Mouse (Mus musculus) hindbrain, postnatal 0 days (tissue): ENCODE measurements around the gene Dab2ip. TPM values are rescaled to one million over a fixed set of nuclear protein-coding genes. Genes with fewer than 3 reads are reported as not detected.

Experiments used
- ATAC-seq: fragments of 200-750 bp; cut with Nextera tagmentation; 2 replicates; pipeline ENCODE4 v1.8.0; 2017; ENCODE audit warnings: mild to moderate bottlenecking, moderate TSS enrichment, moderate library complexity
- DNase-seq: peaks from one replicate; pipeline ENCODE4 v3.0.0-alpha.2; 2015; ENCODE audit warnings: low spot score
- H3K27ac ChIP-seq: fragments of 300-500 bp; sonication (generic); 2 replicates; pipeline ENCODE4 v1.5.1; 2014; ENCODE audit warnings: mild to moderate bottlenecking
- H3K27me3 ChIP-seq: fragments of 300-500 bp; sonication (generic); 2 replicates; pipeline ENCODE4 v1.6.1; 2014; ENCODE audit warnings: low read length, mixed read lengths; ENCODE audit not compliant: insufficient read depth
- H3K36me3 ChIP-seq: fragments of 300-500 bp; sonication (generic); 2 replicates; pipeline ENCODE4 v1.6.1; 2014; ENCODE audit warnings: low read length, mixed read lengths; ENCODE audit not compliant: insufficient read depth
- H3K4me1 ChIP-seq: fragments of 300-500 bp; sonication (generic); 2 replicates; pipeline ENCODE4 v1.6.1; 2014; ENCODE audit warnings: antibody characterized with exemption, low read length, mixed read lengths; ENCODE audit not compliant: insufficient read depth
- H3K4me2 ChIP-seq: fragments of 300-500 bp; sonication (generic); 2 replicates; pipeline ENCODE4 v1.6.1; 2014; ENCODE audit warnings: low read depth, mild to moderate bottlenecking, low read length, moderate library complexity, mixed read lengths
- H3K4me3 ChIP-seq: fragments of 300-500 bp; sonication (generic); 2 replicates; pipeline ENCODE4 v1.5.1; 2014; ENCODE audit warnings: low read length
- H3K9ac ChIP-seq: fragments of 300-500 bp; sonication (generic); replicated peaks from 2 replicates; pipeline ENCODE4 v1.6.1; 2014; ENCODE audit warnings: mild to moderate bottlenecking, low read length, moderate library complexity, mixed read lengths
- H3K9me3 ChIP-seq: fragments of 300-500 bp; sonication (generic); 2 replicates; pipeline ENCODE4 v1.6.1; 2016; ENCODE audit warnings: low read length, mixed read lengths
- CTCF ChIP-seq: IDR thresholded peaks from 2 replicates; pipeline ENCODE4 v1.5.1; 2016; ENCODE audit warnings: antibody characterized with exemption, control low read depth, low read depth
- WGBS: fragments of 180-500 bp; shearing (Covaris S2); extraction: QIAGEN DNeasy Blood & Tissue Kit; methylation state at CpG from one replicate; pipeline ENCODE4 v1.1.7; 2014; 5-methylcytosine and 5-hydroxymethylcytosine counted together
- polyA plus RNA-seq: library from polyadenylated mRNA; unstranded; fragments of >200 nt; fragmentation: Nextera tagmentation; extraction: Ambion mirVana; gene quantifications from 2 replicates; pipeline ENCODE4 v1.2.1, GENCODE M21; 2015
- total RNA-seq: library from RNA; depleted of rRNA; stranded (reverse); fragments of >200 nt; gene quantifications from 2 replicates; pipeline ENCODE4 v1.2.3, GENCODE M21; 2014

Dab2ip gene
- total and polyA plus RNA-seq, 2 experiments from 2014 or later = 64.5 to 161 TPM

DNA sequence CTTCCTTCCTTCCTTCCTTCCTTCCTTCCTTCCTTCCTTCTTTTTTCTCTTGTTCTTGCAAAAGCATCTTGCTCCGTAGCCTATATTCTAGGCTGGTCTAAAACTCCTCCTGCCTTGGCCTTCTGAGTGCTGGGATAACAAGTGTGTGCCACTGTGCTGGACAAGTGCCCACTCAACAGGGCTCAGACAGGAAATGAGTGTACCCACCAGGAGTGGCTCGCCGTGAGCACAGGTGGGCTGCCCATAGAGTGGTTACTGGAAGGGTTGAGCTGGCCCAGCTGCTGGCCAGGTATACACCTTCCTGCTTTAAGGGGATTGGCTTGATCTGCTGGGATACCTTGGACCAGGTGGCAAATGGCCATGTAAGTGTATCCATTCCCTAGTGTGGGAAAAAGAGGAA, 139.7 kb downstream of the Dab2ip start:
- no peaks in the 10 kb centered on the region for H3K36me3 ChIP-seq
- DNase-seq (no peak), ATAC-seq (no peak)
- no peak overlapping the region for H3K27ac ChIP-seq
- H3K9me3 ChIP-seq = no peaks in the 10 kb centered on the region
- no peak overlapping the region for H3K9ac ChIP-seq
- no peak overlapping the region for H3K4me2 ChIP-seq
- H3K4me3 ChIP-seq = no peak overlapping the region
- H3K4me1 ChIP-seq = peaks cover 22% of the 10 kb centered on the region
- TF ChIP-seq CTCF = no peak
- H3K27me3 ChIP-seq = no peaks in the 10 kb centered on the region
- 74% methylated on average over 3 of the region's 3 CpGs for WGBS

DNA sequence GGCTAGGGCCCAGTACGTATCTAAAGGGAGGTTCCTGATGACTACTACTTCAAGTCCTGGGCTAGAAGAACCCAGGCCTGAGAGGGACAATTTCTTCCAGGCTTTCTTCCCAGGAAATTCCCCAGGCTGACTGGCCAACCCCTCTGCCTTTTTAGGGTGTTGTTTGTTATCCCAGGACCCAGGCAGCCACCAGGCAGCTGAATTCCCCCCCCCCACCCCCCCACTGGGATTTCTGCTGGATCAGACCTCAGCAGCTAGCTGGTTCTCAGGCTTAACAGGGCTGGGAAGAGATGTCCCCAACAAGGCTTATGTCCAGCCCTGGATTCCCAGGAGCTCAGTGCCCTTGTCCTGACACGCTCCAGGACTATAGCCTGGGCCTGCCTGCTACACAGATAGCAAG, 142.9 kb downstream of the Dab2ip start:
- 78% methylated on average over 2 of the region's 2 CpGs for WGBS
- H3K27me3 ChIP-seq = no peaks in the 10 kb centered on the region
- H3K27ac ChIP-seq = no peak overlapping the region
- no peak for ATAC-seq
- H3K9me3 ChIP-seq = no peaks in the 10 kb centered on the region
- H3K4me3 ChIP-seq = no peak overlapping the region
- no peaks in the 10 kb centered on the region for H3K36me3 ChIP-seq
- peaks cover 14% of the 10 kb centered on the region for H3K4me1 ChIP-seq
- no peak overlapping the region for H3K4me2 ChIP-seq
- no peak overlapping the region for H3K9ac ChIP-seq
- no peak for TF ChIP-seq CTCF
- no peak for DNase-seq

- no peak overlapping the region; the same call in 1 of the 2 replicates for H3K27ac ChIP-seq
Observed at GRCm38 (mm10) chr2:35702001-35702400, 143.9 kb downstream of the Dab2ip start.

GRCm38 (mm10) chr2:35702608-35703007, 144.5 kb downstream of the Dab2ip start:
- Histone ChIP-seq H3K27ac (no peak overlapping the region; the same call in 1 of the 2 replicates), H3K9me3 (no peaks in the 10 kb centered on the region), H3K4me2 (no peak overlapping the region), H3K4me3 (no peak overlapping the region), H3K9ac (no peak overlapping the region), H3K27me3 (no peaks in the 10 kb centered on the region), H3K4me1 (no peaks in the 10 kb centered on the region), H3K36me3 (no peaks in the 10 kb centered on the region)
- no peak for TF ChIP-seq CTCF
- no peak for ATAC-seq
- 44% methylated on average over 6 of the region's 6 CpGs for WGBS
- DNase-seq = no peak

More at GRCm38 (mm10) chr2:35702001-35702400, 143.9 kb downstream of the Dab2ip start:
- Histone ChIP-seq H3K9ac (no peak overlapping the region), H3K36me3 (no peaks in the 10 kb centered on the region), H3K27me3 (no peaks in the 10 kb centered on the region), H3K4me1 (peaks cover 5% of the 10 kb centered on the region), H3K9me3 (no peaks in the 10 kb centered on the region), H3K4me3 (no peak overlapping the region), H3K4me2 (no peak overlapping the region)
- DNase-seq (no peak), ATAC-seq (no peak)
- WGBS = 85% methylated on average over 7 of the region's 7 CpGs
- TF ChIP-seq CTCF = no peak

DNA sequence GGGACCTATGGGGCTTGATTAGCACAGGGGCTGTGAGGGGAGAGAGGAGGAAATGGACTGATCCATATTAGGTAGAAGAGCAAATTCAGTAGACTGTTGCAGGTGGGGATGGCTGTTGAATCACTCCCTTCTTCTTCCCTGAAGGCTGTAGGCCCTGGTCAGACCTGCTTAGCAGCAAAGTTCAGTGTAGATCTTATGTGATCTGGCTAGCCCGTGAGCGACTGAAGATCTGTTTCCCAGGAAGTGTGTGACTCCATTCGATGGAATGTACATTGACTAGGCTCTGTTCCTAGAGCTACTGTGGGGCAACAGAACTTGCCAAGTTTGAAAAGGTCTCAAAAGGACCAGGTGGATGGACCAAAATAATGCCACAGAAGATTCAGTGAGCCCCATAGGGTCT, 145.2 kb downstream of the Dab2ip start:
- 79% methylated on average over 3 of the region's 3 CpGs for WGBS
- TF ChIP-seq CTCF = no peak
- Histone ChIP-seq H3K9me3 (no peaks in the 10 kb centered on the region), H3K4me3 (no peak overlapping the region), H3K4me1 (no peaks in the 10 kb centered on the region), H3K27ac (no peak overlapping the region), H3K36me3 (no peaks in the 10 kb centered on the region), H3K4me2 (no peak overlapping the region), H3K27me3 (no peaks in the 10 kb centered on the region), H3K9ac (no peak overlapping the region)
- ATAC-seq = no peak
- no peak for DNase-seq

- Histone ChIP-seq H3K36me3 (peaks cover 39% of the 10 kb centered on the region), H3K4me2 (no peak overlapping the region), H3K27me3 (no peaks in the 10 kb centered on the region), H3K9me3 (no peaks in the 10 kb centered on the region), H3K4me1 (no peaks in the 10 kb centered on the region), H3K4me3 (no peak overlapping the region), H3K9ac (no peak overlapping the region), H3K27ac (no peak overlapping the region)
- TF ChIP-seq CTCF = no peak
- DNase-seq (no peak), ATAC-seq (no peak)
- 93% methylated on average over 5 of the region's 5 CpGs for WGBS
Observed at GRCm38 (mm10) chr2:35712611-35713010, 154.5 kb downstream of the Dab2ip start.

GRCm38 (mm10) chr2:35713460-35713859, 155.4 kb downstream of the Dab2ip start:
- Histone ChIP-seq H3K4me2 (no peak overlapping the region), H3K27me3 (no peaks in the 10 kb centered on the region), H3K36me3 (peaks cover 47% of the 10 kb centered on the region), H3K27ac (no peak overlapping the region), H3K4me3 (no peak overlapping the region), H3K9me3 (no peaks in the 10 kb centered on the region), H3K4me1 (no peaks in the 10 kb centered on the region), H3K9ac (no peak overlapping the region)
- DNase-seq (no peak), ATAC-seq (no peak)
- TF ChIP-seq CTCF = no peak
- 77% methylated on average over 7 of the region's 7 CpGs for WGBS
